Mouse (Mus musculus) megakaryocyte, embryonic 14.5 days (primary cell): ENCODE measurements around the gene Serpina16.

ENCODE experiments used
- FLI1 ChIP-seq: IDR thresholded peaks from 2 replicates; pipeline ENCODE4 v1.6.1; 2012; ENCODE audit warnings: low read length, inconsistent platforms, mixed read lengths
- GATA1 ChIP-seq: IDR thresholded peaks from 3 replicates; pipeline ENCODE4 v1.6.1; 2012; ENCODE audit warnings: mixed read lengths, low read length, inconsistent platforms, borderline replicate concordance

GRCm38 (mm10) chr12:103686050-103686449 lies 10.1 kb upstream of the Serpina16 start:
- no peak for TF ChIP-seq GATA1
- TF ChIP-seq FLI1, result no peak
